Mouse (Mus musculus) testis, adult 2 months (tissue): Measurements from ENCODE around the gene Mapk12.

Experiments
- CTCF ChIP-seq: fragments of 200-500 bp; IDR thresholded peaks from 2 replicates; pipeline ENCODE4 v1.5.1; 2012; ENCODE audit warnings: low read depth, mild to moderate bottlenecking, inconsistent platforms, low read length, moderate library complexity; ENCODE audit not compliant: control insufficient read depth, insufficient read depth, insufficient replicate concordance
- POLR2A ChIP-seq: fragments of 200-500 bp; IDR thresholded peaks from 2 replicates; pipeline ENCODE4 v1.6.1; 2012; ENCODE audit warnings: low read depth, mild to moderate bottlenecking, inconsistent platforms, low read length, moderate library complexity; ENCODE audit not compliant: control insufficient read depth

- TF ChIP-seq POLR2A (no peak), CTCF (no peak)
Measured at GRCm38 (mm10) chr15:89100823-89101222, 39.7 kb downstream of the Mapk12 start.
